Mouse (Mus musculus): ENCODE results near the gene Slc13a3. TPM values are rescaled to one million over a fixed set of nuclear protein-coding genes. Genes with fewer than 3 reads are reported as not detected.

Gene Slc13a3
- polyA plus RNA-seq, 1 experiment: 1.6 TPM

GRCm38 (mm10) chr2:165503259-165504203 is 30.5 kb upstream of the Slc13a3 start, which contains the start of gene Slc2a10:
TSS of gene Slc2a10 (plus strand) at chr2:165503787.
- TF ChIP-seq POLR2A (IDR thresholded peaks at IDR 0.05; ENCODE audit: borderline replicate concordance, control insufficient read depth, low read depth, low read length) (no peak), CTCF (IDR thresholded peaks at IDR 0.05; ENCODE audit: control insufficient read depth, insufficient read depth, low read length) (no peak)
- WGBS: 5% methylated on average over 31 of the region's 32 CpGs

GRCm38 (mm10) chr2:165498816-165499215 is 25.8 kb upstream of the Slc13a3 start:
- no peaks in the 10 kb centered on the region for H3K4me1 ChIP-seq (ENCODE audit: control insufficient read depth, insufficient read depth, low read length)
- no peak for TF ChIP-seq CTCF (IDR thresholded peaks at IDR 0.05; ENCODE audit: control insufficient read depth, insufficient read depth, low read length)
- TF ChIP-seq POLR2A (IDR thresholded peaks at IDR 0.05; ENCODE audit: borderline replicate concordance, control insufficient read depth, low read depth, low read length): no peak
- H3K4me3 ChIP-seq (replicated peaks; ENCODE audit: control insufficient read depth, low read depth, low read length): no peak overlapping the region
- WGBS: 65% methylated on average over 6 of the region's 6 CpGs
- no peak overlapping the region for H3K27ac ChIP-seq (ENCODE audit: control insufficient read depth, insufficient read depth, low read depth, low read length, poor library complexity)

More at GRCm38 (mm10) chr2:165503259-165504203, 30.5 kb upstream of the Slc13a3 start, which contains the start of gene Slc2a10:
- no peak within 1 kb of the TSS for H3K4me3 ChIP-seq (replicated peaks; ENCODE audit: control insufficient read depth, low read depth, low read length)
- H3K4me1 ChIP-seq (ENCODE audit: control insufficient read depth, insufficient read depth, low read length): no peaks in the 10 kb centered on the region
- H3K27ac ChIP-seq (ENCODE audit: control insufficient read depth, insufficient read depth, low read depth, low read length, poor library complexity): no peak within 1 kb of the TSS

GRCm38 (mm10) chr2:165497706-165498275 is 24.8 kb upstream of the Slc13a3 start:
- H3K27ac ChIP-seq (ENCODE audit: control insufficient read depth, insufficient read depth, low read depth, low read length, poor library complexity): no peak overlapping the region
- TF ChIP-seq CTCF (IDR thresholded peaks at IDR 0.05; ENCODE audit: control insufficient read depth, insufficient read depth, low read length): no peak
- no peak for TF ChIP-seq POLR2A (IDR thresholded peaks at IDR 0.05; ENCODE audit: borderline replicate concordance, control insufficient read depth, low read depth, low read length)
- H3K4me1 ChIP-seq (ENCODE audit: control insufficient read depth, insufficient read depth, low read length): no peaks in the 10 kb centered on the region; the same call in 1 of the 2 replicates
- no peak overlapping the region for H3K4me3 ChIP-seq (replicated peaks; ENCODE audit: control insufficient read depth, low read depth, low read length)
- WGBS: 63% methylated on average over 2 of the region's 2 CpGs

GRCm38 (mm10) chr2:165496251-165496650 is 23.2 kb upstream of the Slc13a3 start:
- H3K4me1 ChIP-seq (ENCODE audit: control insufficient read depth, insufficient read depth, low read length): no peaks in the 10 kb centered on the region; the same call in 1 of the 2 replicates
- H3K4me3 ChIP-seq (replicated peaks; ENCODE audit: control insufficient read depth, low read depth, low read length): no peak overlapping the region
- TF ChIP-seq POLR2A (IDR thresholded peaks at IDR 0.05; ENCODE audit: borderline replicate concordance, control insufficient read depth, low read depth, low read length) (no peak), CTCF (IDR thresholded peaks at IDR 0.05; ENCODE audit: control insufficient read depth, insufficient read depth, low read length) (peak; percentile 44; the same call in 1 of the 2 replicates)

GRCm38 (mm10) chr2:165494495-165494894 is 21.5 kb upstream of the Slc13a3 start:
- 43% methylated on average over 2 of the region's 2 CpGs for WGBS
- TF ChIP-seq CTCF (IDR thresholded peaks at IDR 0.05; ENCODE audit: control insufficient read depth, insufficient read depth, low read length) (no peak), POLR2A (IDR thresholded peaks at IDR 0.05; ENCODE audit: borderline replicate concordance, control insufficient read depth, low read depth, low read length) (no peak)
- no peak overlapping the region for H3K4me3 ChIP-seq (replicated peaks; ENCODE audit: control insufficient read depth, low read depth, low read length)
- H3K4me1 ChIP-seq (ENCODE audit: control insufficient read depth, insufficient read depth, low read length): no peaks in the 10 kb centered on the region; the same call in 1 of the 2 replicates
- H3K27ac ChIP-seq (ENCODE audit: control insufficient read depth, insufficient read depth, low read depth, low read length, poor library complexity): no peak overlapping the region

More at GRCm38 (mm10) chr2:165496251-165496650, 23.2 kb upstream of the Slc13a3 start:
- H3K27ac ChIP-seq (ENCODE audit: control insufficient read depth, insufficient read depth, low read depth, low read length, poor library complexity): no peak overlapping the region

- H3K27ac ChIP-seq (ENCODE audit: control insufficient read depth, insufficient read depth, low read depth, low read length, poor library complexity): no peak overlapping the region
- WGBS: 37% methylated on average over 17 of the region's 17 CpGs
- no peaks in the 10 kb centered on the region; the same call in 1 of the 2 replicates for H3K4me1 ChIP-seq (ENCODE audit: control insufficient read depth, insufficient read depth, low read length)
- H3K4me3 ChIP-seq (replicated peaks; ENCODE audit: control insufficient read depth, low read depth, low read length): peak overlapping the region; percentile 67
- TF ChIP-seq POLR2A (IDR thresholded peaks at IDR 0.05; ENCODE audit: borderline replicate concordance, control insufficient read depth, low read depth, low read length): no peak
- no peak for TF ChIP-seq CTCF (IDR thresholded peaks at IDR 0.05; ENCODE audit: control insufficient read depth, insufficient read depth, low read length)
These were observed 20.7 kb upstream of the Slc13a3 start for GRCm38 (mm10) chr2:165493587-165494210.

- H3K4me3 ChIP-seq (replicated peaks; ENCODE audit: control insufficient read depth, low read depth, low read length): peak within 1 kb of the TSS; percentile 67
- H3K4me1 ChIP-seq (ENCODE audit: control insufficient read depth, insufficient read depth, low read length): no peaks in the 10 kb centered on the region; the same call in 1 of the 2 replicates
- peak within 1 kb of the TSS; percentile 47; the same call in 1 of the 2 replicates for H3K27ac ChIP-seq (ENCODE audit: control insufficient read depth, insufficient read depth, low read depth, low read length, poor library complexity)
- no peak for TF ChIP-seq CTCF (IDR thresholded peaks at IDR 0.05; ENCODE audit: control insufficient read depth, insufficient read depth, low read length)
- peak; percentile 63; the same call in 1 of the 2 replicates for TF ChIP-seq POLR2A (IDR thresholded peaks at IDR 0.05; ENCODE audit: borderline replicate concordance, control insufficient read depth, low read depth, low read length)
- under 1% methylated on average over 84 of the region's 84 CpGs for WGBS
These were observed 19.9 kb upstream of the Slc13a3 start, which contains the start of gene Trp53rka for GRCm38 (mm10) chr2:165492648-165493553. TSS of gene Trp53rka (minus strand) at chr2:165493324.
